14 mouse cellular contexts compared by ENCODE assay signal in genomic region chr2:124522426-124522825, GRCm38 (mm10).
DNase-seq lines count a peak whose midpoint lies in the region; ATAC-seq lines count a peak whose summit lies in the region.
"Had no signal": no experiment of that assay in that cellular context is flagged by ENCODE, and none has a peak within 500 bp of the region (broad histone marks: within the 10 kb centered on the region; RNA-seq: fewer than 3 reads in every experiment).

No protein-coding gene starts in this region.

- H3K4me1 ChIP-seq in forebrain, embryonic 14.5 days (ENCODE audit: control insufficient read depth, insufficient read depth, low read length): no peaks in the 10 kb centered on the region
- H3K4me1 ChIP-seq in forebrain, embryonic 11.5 days (replicated peaks; ENCODE audit: control insufficient read depth, insufficient read depth, low read length): no peaks in the 10 kb centered on the region
- peaks cover 11% of the 10 kb centered on the region; the same call in 1 of the 2 replicates for H3K4me1 ChIP-seq in forebrain, embryonic 16.5 days (replicated peaks; ENCODE audit: control insufficient read depth, insufficient read depth, low read length)
- H3K4me1 ChIP-seq: stomach, embryonic 15.5 days had no signal

- no peak overlapping the region for H3K9ac ChIP-seq in forebrain, embryonic 14.5 days (ENCODE audit: low read length)
- H3K9ac ChIP-seq in forebrain, embryonic 11.5 days (ENCODE audit: low read length): no peak overlapping the region
- no peak overlapping the region for H3K9ac ChIP-seq in forebrain, embryonic 16.5 days (replicated peaks; ENCODE audit: low read depth, low read length)
- H3K9ac ChIP-seq: stomach, embryonic 15.5 days had no signal

- H3K4me3 ChIP-seq in forebrain, embryonic 14.5 days (ENCODE audit: low read depth, low read length): no peak overlapping the region
- no peak overlapping the region for H3K4me3 ChIP-seq in forebrain, embryonic 11.5 days (ENCODE audit: low read depth, low read length)
- H3K4me3 ChIP-seq in forebrain, embryonic 16.5 days (replicated peaks; ENCODE audit: low read length): no peak overlapping the region
- H3K4me3 ChIP-seq: left cerebral cortex, adult 2 months; stomach, embryonic 15.5 days had no signal

- 66% methylated on average over 3 of the region's 3 CpGs for WGBS in forebrain, embryonic 14.5 days
- 91% methylated on average over 3 of the region's 3 CpGs for WGBS in forebrain, embryonic 11.5 days
- WGBS in forebrain, embryonic 16.5 days: 54% methylated on average over 3 of the region's 3 CpGs

- no peaks in the 10 kb centered on the region for H3K9me3 ChIP-seq in forebrain, embryonic 14.5 days (replicated peaks; ENCODE audit: control insufficient read depth, low read length)
- no peaks in the 10 kb centered on the region for H3K9me3 ChIP-seq in forebrain, embryonic 11.5 days (ENCODE audit: control insufficient read depth, low read length)
- no peaks in the 10 kb centered on the region for H3K9me3 ChIP-seq in forebrain, embryonic 16.5 days (ENCODE audit: control insufficient read depth, low read length)
- H3K9me3 ChIP-seq: stomach, embryonic 15.5 days had no signal

- no peaks in the 10 kb centered on the region for H3K27me3 ChIP-seq in forebrain, embryonic 14.5 days (replicated peaks; ENCODE audit: control insufficient read depth, insufficient read depth, low read length)
- H3K27me3 ChIP-seq in forebrain, embryonic 11.5 days (ENCODE audit: control insufficient read depth, insufficient read depth, low read length): no peaks in the 10 kb centered on the region
- H3K27me3 ChIP-seq in forebrain, embryonic 16.5 days (replicated peaks; ENCODE audit: control insufficient read depth, insufficient read depth, low read length): no peaks in the 10 kb centered on the region
- H3K27me3 ChIP-seq: stomach, embryonic 15.5 days had no signal

- no peak overlapping the region for H3K27ac ChIP-seq in forebrain, embryonic 14.5 days (ENCODE audit: low read depth, low read length)
- H3K27ac ChIP-seq in forebrain, embryonic 11.5 days (ENCODE audit: low read depth, low read length): no peak overlapping the region
- H3K27ac ChIP-seq in forebrain, embryonic 16.5 days (ENCODE audit: low read length): no peak overlapping the region
- H3K27ac ChIP-seq: left cerebral cortex, adult 2 months; stomach, embryonic 15.5 days had no signal

- DNase-seq in forebrain, embryonic 14.5 days (ENCODE audit: low spot score): peak; percentile 27
- no peak for DNase-seq in forebrain, embryonic 11.5 days (ENCODE audit: low spot score)
- DNase-seq in ovary, postnatal 14 days (ENCODE audit: low spot score): peak; percentile 11
- no peak for DNase-seq in ovary, adult 18-20 months (ENCODE audit: low spot score)
- DNase-seq in heart, adult 9 months (ENCODE audit: low spot score in 2 of 2): peak; percentile 78 to 83
- peak; percentile 77 for DNase-seq in skeletal muscle tissue, adult 2 months (ENCODE audit: low read depth, low spot score)
- DNase-seq in cerebellum, postnatal 25 days: no peak
- DNase-seq: kidney, adult 18-20 months had no signal

- H3K4me2 ChIP-seq in forebrain, embryonic 14.5 days (ENCODE audit: low read length): no peak overlapping the region
- H3K4me2 ChIP-seq in forebrain, embryonic 11.5 days (ENCODE audit: low read depth, low read length, severe bottlenecking): no peak overlapping the region
- H3K4me2 ChIP-seq in forebrain, embryonic 16.5 days (ENCODE audit: low read length): no peak overlapping the region
- H3K4me2 ChIP-seq: liver, embryonic 11.5 days; stomach, embryonic 15.5 days had no signal

- ATAC-seq in forebrain, embryonic 14.5 days: no peak
- no peak for ATAC-seq in forebrain, embryonic 11.5 days (replicated peaks; ENCODE audit: low FRiP score)
- no peak for ATAC-seq in forebrain, embryonic 16.5 days
- ATAC-seq: CD4-positive, CD25-positive, alpha-beta regulatory T cell, adult 4 months; midbrain, embryonic 16.5 days had no signal

- H3K36me3 ChIP-seq in forebrain, embryonic 14.5 days (ENCODE audit: control insufficient read depth, insufficient read depth, low read length): no peaks in the 10 kb centered on the region
- no peaks in the 10 kb centered on the region for H3K36me3 ChIP-seq in forebrain, embryonic 11.5 days (ENCODE audit: control insufficient read depth, insufficient read depth, low read length)
- H3K36me3 ChIP-seq in forebrain, embryonic 16.5 days (ENCODE audit: control insufficient read depth, insufficient read depth): no peaks in the 10 kb centered on the region
- H3K36me3 ChIP-seq: stomach, embryonic 15.5 days had no signal

Comparison
In these comparisons a context has a peak if more than half of its experiments do, and no peak if none do; other contexts are left out.
1. DNase-seq: peak in forebrain, embryonic 14.5 days (single experiment), ovary, postnatal 14 days (single experiment), heart, adult 9 months (2 of 2) and skeletal muscle tissue, adult 2 months (single experiment); none in forebrain, embryonic 11.5 days (single experiment), ovary, adult 18-20 months (single experiment) and cerebellum, postnatal 25 days (0 of 2).